10 mouse cellular contexts compared by ENCODE assay signal in genomic region chr5:33593620-33594019, GRCm38 (mm10). TPM values are rescaled to one million over a fixed set of nuclear protein-coding genes. Genes with fewer than 3 reads are reported as not detected.
DNase-seq lines count a peak whose midpoint lies in the region; ATAC-seq and TF ChIP-seq lines count a peak whose summit lies in the region.
"Had no signal": no experiment of that assay in that cellular context is flagged by ENCODE, and none has a peak within 500 bp of the region (broad histone marks: within the 10 kb centered on the region; RNA-seq: fewer than 3 reads in every experiment).

No protein-coding gene starts in this region.

- no peaks in the 10 kb centered on the region for H3K27me3 ChIP-seq in lung, embryonic 14.5 days (ENCODE audit: insufficient read depth, low read length)
- H3K27me3 ChIP-seq in stomach, embryonic 16.5 days (ENCODE audit: control insufficient read depth, insufficient read depth, low read length): no peaks in the 10 kb centered on the region
- H3K27me3 ChIP-seq: limb, embryonic 12.5 days had no signal

- H3K4me1 ChIP-seq in lung, embryonic 14.5 days (ENCODE audit: insufficient read depth): no peaks in the 10 kb centered on the region
- no peaks in the 10 kb centered on the region for H3K4me1 ChIP-seq in stomach, embryonic 16.5 days (ENCODE audit: control insufficient read depth, insufficient read depth, low read length)
- H3K4me1 ChIP-seq: limb, embryonic 12.5 days had no signal

- H3K4me2 ChIP-seq in lung, embryonic 14.5 days: no peak overlapping the region
- no peak overlapping the region for H3K4me2 ChIP-seq in stomach, embryonic 16.5 days (ENCODE audit: low read depth, low read length)
- H3K4me2 ChIP-seq: limb, embryonic 12.5 days had no signal

- peak; percentile 27 for DNase-seq in adrenal gland, postnatal 14 days
- no peak for DNase-seq in adrenal gland, postnatal 25 days
- peak; percentile 25 for DNase-seq in lung, embryonic 14.5 days
- DNase-seq in lung, adult 18-20 months: no peak
- no peak for DNase-seq in left cerebral cortex, postnatal 10 days (ENCODE audit: extremely low spot score in 1 of 2, low spot score in 2 of 2)
- DNase-seq in yolk sac, embryonic 10.5 days (ENCODE audit: low spot score): no peak
- DNase-seq: gastrocnemius, postnatal 14 days had no signal

- H3K9me3 ChIP-seq in lung, embryonic 14.5 days (ENCODE audit: low read depth, low read length): no peaks in the 10 kb centered on the region
- H3K9me3 ChIP-seq in stomach, embryonic 16.5 days (replicated peaks; ENCODE audit: control insufficient read depth, low read length): no peaks in the 10 kb centered on the region
- H3K9me3 ChIP-seq: limb, embryonic 12.5 days had no signal

- TF ChIP-seq CTCF in lung, embryonic 14.5 days (IDR thresholded peaks at IDR 0.05; ENCODE audit: low read depth): peak; percentile 44; the same call in 1 of the 2 replicates

- H3K4me3 ChIP-seq in lung, embryonic 14.5 days (ENCODE audit: low read depth, low read length): no peak overlapping the region
- no peak overlapping the region for H3K4me3 ChIP-seq in stomach, embryonic 16.5 days (replicated peaks; ENCODE audit: low read length)
- H3K4me3 ChIP-seq: limb, embryonic 12.5 days had no signal

- H3K27ac ChIP-seq in lung, embryonic 14.5 days (ENCODE audit: low read depth): no peak overlapping the region
- no peak overlapping the region for H3K27ac ChIP-seq in stomach, embryonic 16.5 days (ENCODE audit: low read length)
- H3K27ac ChIP-seq: limb, embryonic 12.5 days had no signal

- H3K36me3 ChIP-seq in lung, embryonic 14.5 days (ENCODE audit: insufficient read depth): peaks cover 9% of the 10 kb centered on the region
- 0 out of 2 replicates have a peak, but pooled peaks cover 2% of the 10 kb centered on the region for H3K36me3 ChIP-seq in stomach, embryonic 16.5 days (ENCODE audit: control insufficient read depth, insufficient read depth, low read length)

- no peak for ATAC-seq in lung, embryonic 14.5 days (ENCODE audit: insufficient read depth)
- peak; percentile 69 for ATAC-seq in granulocyte monocyte progenitor cell, adult 5-6 weeks (replicated peaks; ENCODE audit: poor library complexity, severe bottlenecking)
- ATAC-seq in stomach, embryonic 16.5 days (ENCODE audit: insufficient read depth, low FRiP score): peak; percentile 29; the same call in 1 of the 2 replicates

- no peak overlapping the region for H3K9ac ChIP-seq in lung, embryonic 14.5 days
- H3K9ac ChIP-seq in stomach, embryonic 16.5 days (ENCODE audit: low read length): no peak overlapping the region
- H3K9ac ChIP-seq: limb, embryonic 12.5 days had no signal

- intact Hi-C loops in left cerebral cortex, postnatal 10 days (cut with DNase I): no loop called here

- 44% methylated on average over 2 of the region's 2 CpGs for WGBS in lung, embryonic 14.5 days
- WGBS in stomach, embryonic 16.5 days: 49% methylated on average over 2 of the region's 2 CpGs

RNA-seq across cellular contexts. Expression of gene Fam53a, which starts 35.8 kb away (rescaled TPM):
- 26.8 and 27.6 TPM in 2 replicates for total RNA-seq in adrenal gland, postnatal 14 days (2021)
- total RNA-seq in adrenal gland, postnatal 25 days (2021): 23.5 and 37.0 TPM in 2 replicates
- polyA plus RNA-seq in lung, embryonic 14.5 days (2014; fragmentation: Nextera tagmentation; extraction: Ambion mirVana): 63.5 and 64.4 TPM in 2 replicates
- total RNA-seq in granulocyte monocyte progenitor cell, adult 5-6 weeks (2014; fragmentation: Nextera tagmentation): 23.7 and 40.1 TPM in 2 replicates
- 15.7 and 16.1 TPM in 2 replicates for total RNA-seq in granulocyte monocyte progenitor cell, adult 5-6 weeks (2017)
- 50.3 and 53.3 TPM in 2 replicates for polyA plus RNA-seq in stomach, embryonic 16.5 days (2015; fragmentation: Nextera tagmentation; extraction: Ambion mirVana)
- total RNA-seq in left cerebral cortex, postnatal 10 days (2021): 10 to 100 TPM; 17.3 to 19.6 TPM

RNA-seq across cellular contexts. Expression of gene Gm9903, which starts 36.1 kb away (rescaled TPM):
- total RNA-seq in adrenal gland, postnatal 14 days (2021): 0.44 and 0.49 TPM in 2 replicates
- total RNA-seq in adrenal gland, postnatal 25 days (2021): 0.64 TPM in 1 of 2 replicates, not detected in the other
- polyA plus RNA-seq in lung, embryonic 14.5 days (2014; fragmentation: Nextera tagmentation; extraction: Ambion mirVana): 0.26 and 0.31 TPM in 2 replicates
- 0.75 TPM in 1 of 2 replicates, not detected in the other for total RNA-seq in granulocyte monocyte progenitor cell, adult 5-6 weeks (2014; fragmentation: Nextera tagmentation)
- 0.15 and 0.30 TPM in 2 replicates for total RNA-seq in granulocyte monocyte progenitor cell, adult 5-6 weeks (2017)
- polyA plus RNA-seq in stomach, embryonic 16.5 days (2015; fragmentation: Nextera tagmentation; extraction: Ambion mirVana): 0.27 and 0.51 TPM in 2 replicates
- under 1 TPM; 0.51 to 0.59 TPM for total RNA-seq in left cerebral cortex, postnatal 10 days (2021)

RNA-seq across cellular contexts. Expression of gene Slbp, which starts 58.8 kb away (rescaled TPM):
- total RNA-seq in adrenal gland, postnatal 14 days (2021): 53.5 and 61.1 TPM in 2 replicates
- total RNA-seq in adrenal gland, postnatal 25 days (2021): 48.6 and 54.7 TPM in 2 replicates
- polyA plus RNA-seq in lung, embryonic 14.5 days (2014; fragmentation: Nextera tagmentation; extraction: Ambion mirVana): 265 and 275 TPM in 2 replicates
- total RNA-seq in granulocyte monocyte progenitor cell, adult 5-6 weeks (2014; fragmentation: Nextera tagmentation): 154 and 174 TPM in 2 replicates
- total RNA-seq in granulocyte monocyte progenitor cell, adult 5-6 weeks (2017): 251 and 253 TPM in 2 replicates
- 174 and 190 TPM in 2 replicates for polyA plus RNA-seq in stomach, embryonic 16.5 days (2015; fragmentation: Nextera tagmentation; extraction: Ambion mirVana)
- total RNA-seq in left cerebral cortex, postnatal 10 days (2021): 10 to 100 TPM; 26.5 to 28.9 TPM

Comparison
In these comparisons a context has a peak if more than half of its experiments do, and no peak if none do; other contexts are left out.
1. DNase-seq: peak in adrenal gland, postnatal 14 days (single experiment) and lung, embryonic 14.5 days (single experiment); none in adrenal gland, postnatal 25 days (single experiment), lung, adult 18-20 months (0 of 2), left cerebral cortex, postnatal 10 days (0 of 2) and yolk sac, embryonic 10.5 days (single experiment).